Mouse (Mus musculus): ENCODE results near the gene Syt12.

GRCm38 (mm10) chr19:4515746-4516145 lies 38.5 kb upstream of the Syt12 start:
- no peak for TF ChIP-seq POLR2A (IDR thresholded peaks at IDR 0.05; ENCODE audit: insufficient read depth, low read length)
- TF ChIP-seq CTCF (IDR thresholded peaks at IDR 0.05; ENCODE audit: low read depth, low read length) = no peak
